Mouse (Mus musculus) megakaryocyte, embryonic 14.5 days (primary cell): ENCODE results near the gene Mep1a. TPM values are rescaled to one million over a fixed set of nuclear protein-coding genes. Genes with fewer than 3 reads are reported as not detected.
A peak's percentile ranks its signal among the peaks of the same experiment; 100 is the strongest.

Experiments used
- H3K27me3 ChIP-seq: replicated peaks from 2 replicates; pipeline ENCODE3; 2012; ENCODE audit warnings: inconsistent platforms
- H3K36me3 ChIP-seq: replicated peaks from 2 replicates; pipeline ENCODE3; 2012; ENCODE audit warnings: low read length, inconsistent platforms, mixed read lengths
- H3K4me1 ChIP-seq: 2 replicates; pipeline ENCODE4 v1.6.1; 2012; ENCODE audit warnings: inconsistent platforms
- H3K4me3 ChIP-seq: replicated peaks from 2 replicates; pipeline ENCODE3; 2012; ENCODE audit warnings: moderate library complexity, mild to moderate bottlenecking, inconsistent platforms
- H3K9me3 ChIP-seq: 2 replicates; pipeline ENCODE4 v1.6.1; 2012; ENCODE audit warnings: inconsistent platforms
- FLI1 ChIP-seq: IDR thresholded peaks from 2 replicates; pipeline ENCODE4 v1.6.1; 2012; ENCODE audit warnings: low read length, inconsistent platforms, mixed read lengths
- GATA1 ChIP-seq: IDR thresholded peaks from 3 replicates; pipeline ENCODE4 v1.6.1; 2012; ENCODE audit warnings: mixed read lengths, low read length, inconsistent platforms, borderline replicate concordance
- polyA plus RNA-seq: library from polyadenylated mRNA; stranded (reverse); fragments of >175 nt; gene quantifications from 2 replicates; pipeline ENCODE4 v1.2.3, GENCODE M21; 2012; ENCODE audit warnings: low replicate concordance; ENCODE audit not compliant: insufficient read depth

Mep1a gene
- polyA plus RNA-seq, 1 experiment, result not detected

DNA sequence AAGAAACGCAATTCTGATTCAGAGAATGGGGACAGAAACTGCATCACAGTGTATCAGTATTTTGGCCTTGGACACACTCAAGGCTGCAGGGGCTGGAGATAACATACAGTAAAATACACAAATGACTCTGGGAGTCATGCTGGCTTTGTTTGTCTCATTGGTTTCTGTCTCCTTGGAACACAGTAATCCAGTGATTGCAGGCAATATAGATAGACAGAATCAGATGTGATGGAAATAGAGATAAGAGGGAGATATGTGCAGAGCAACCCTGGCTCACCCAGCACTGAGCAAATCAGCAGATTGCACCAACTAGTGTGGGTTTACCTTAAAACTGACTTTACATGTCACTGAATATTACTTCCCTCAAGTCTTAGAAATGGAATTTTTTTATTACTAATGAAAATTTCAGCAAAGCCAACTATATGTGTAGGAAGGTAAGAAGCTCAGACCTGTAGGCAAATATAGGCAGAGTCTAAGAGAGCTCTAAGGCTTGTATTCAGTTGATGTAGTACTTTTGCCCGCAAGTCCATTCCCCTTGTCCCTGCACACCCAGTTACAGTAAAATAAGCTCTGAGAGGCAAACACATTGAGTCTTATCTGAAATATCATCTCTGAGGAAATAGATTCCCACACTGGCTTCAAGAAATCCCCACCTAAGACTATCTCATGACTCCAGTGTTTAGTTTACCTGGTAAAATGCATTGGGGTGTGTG is 14.0 kb downstream of the Mep1a start:
- TF ChIP-seq FLI1, result no peak
- TF ChIP-seq GATA1, result no peak
- H3K27me3 ChIP-seq, result no peaks in the 10 kb centered on the region
- no peaks in the 10 kb centered on the region for H3K9me3 ChIP-seq
- no peaks in the 10 kb centered on the region for H3K36me3 ChIP-seq
- H3K4me1 ChIP-seq, result no peaks in the 10 kb centered on the region
- no peak overlapping the region for H3K4me3 ChIP-seq

DNA sequence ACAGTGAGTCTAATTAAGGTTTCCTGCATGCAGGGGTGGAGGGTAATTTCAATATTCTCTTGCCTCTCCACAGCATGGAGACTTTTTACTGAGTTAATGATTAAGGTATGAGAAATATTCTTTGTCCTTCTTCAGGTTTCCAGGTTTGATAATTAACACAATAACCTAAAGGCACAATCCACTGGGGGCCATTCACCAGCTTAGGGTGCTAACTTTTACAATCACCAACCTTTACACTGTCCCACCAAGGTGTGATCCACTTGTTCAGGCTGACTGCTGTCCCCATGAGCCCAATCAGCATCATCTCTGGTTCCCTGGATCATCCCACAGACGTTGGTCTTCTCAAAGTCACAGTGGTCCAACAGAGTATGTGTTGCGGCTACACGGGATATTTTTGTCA is 16.6 kb downstream of the Mep1a start:
- Histone ChIP-seq H3K4me1 (no peaks in the 10 kb centered on the region), H3K9me3 (no peaks in the 10 kb centered on the region), H3K4me3 (no peak overlapping the region), H3K27me3 (no peaks in the 10 kb centered on the region), H3K36me3 (no peaks in the 10 kb centered on the region)
- no peak for TF ChIP-seq FLI1
- TF ChIP-seq GATA1, result no peak

DNA sequence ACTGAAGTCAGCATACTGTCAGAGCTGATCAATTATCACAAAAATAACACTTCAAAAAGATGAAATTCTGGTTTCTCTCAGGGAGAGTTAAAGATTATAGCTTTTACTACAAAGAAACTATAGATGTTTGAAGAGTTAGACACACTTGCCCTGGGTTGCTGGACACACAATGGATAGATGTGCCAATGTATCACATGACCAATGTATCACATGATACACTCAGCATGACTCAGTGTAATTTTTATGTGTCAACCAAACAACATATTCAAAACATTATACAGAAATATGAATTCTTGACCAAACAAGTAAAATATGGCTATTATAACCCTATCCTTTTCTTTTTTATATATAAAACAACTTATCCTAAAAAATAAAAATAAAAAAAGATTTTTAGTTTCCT is 25.0 kb downstream of the Mep1a start:
- Histone ChIP-seq H3K27me3 (no peaks in the 10 kb centered on the region), H3K36me3 (no peaks in the 10 kb centered on the region), H3K4me3 (no peak overlapping the region), H3K4me1 (no peaks in the 10 kb centered on the region), H3K9me3 (no peaks in the 10 kb centered on the region)
- TF ChIP-seq GATA1 (no peak), FLI1 (no peak)

DNA sequence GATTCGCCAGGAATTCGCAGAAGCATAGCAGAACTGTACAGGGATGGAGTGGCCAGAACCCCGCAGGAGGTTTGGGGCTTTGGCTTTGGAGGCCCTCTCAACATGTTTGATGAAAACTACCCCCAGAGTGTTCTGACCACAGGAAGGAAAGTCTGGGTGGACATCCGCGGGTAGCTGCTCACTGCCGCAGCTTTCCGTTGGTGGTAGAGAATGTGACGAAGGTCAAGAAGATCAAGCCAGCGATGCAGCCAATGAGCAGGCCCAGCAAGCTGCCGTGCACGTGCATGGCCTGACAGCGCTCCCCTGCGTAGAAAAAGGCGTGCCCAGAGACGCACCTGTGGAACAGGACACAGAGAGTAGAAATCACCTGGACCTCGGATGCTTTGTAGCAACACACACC is 27.8 kb downstream of the Mep1a start:
- Histone ChIP-seq H3K4me3 (no peak overlapping the region), H3K36me3 (no peaks in the 10 kb centered on the region), H3K4me1 (no peaks in the 10 kb centered on the region), H3K27me3 (no peaks in the 10 kb centered on the region), H3K9me3 (no peaks in the 10 kb centered on the region)
- TF ChIP-seq FLI1, result no peak
- no peak for TF ChIP-seq GATA1

DNA sequence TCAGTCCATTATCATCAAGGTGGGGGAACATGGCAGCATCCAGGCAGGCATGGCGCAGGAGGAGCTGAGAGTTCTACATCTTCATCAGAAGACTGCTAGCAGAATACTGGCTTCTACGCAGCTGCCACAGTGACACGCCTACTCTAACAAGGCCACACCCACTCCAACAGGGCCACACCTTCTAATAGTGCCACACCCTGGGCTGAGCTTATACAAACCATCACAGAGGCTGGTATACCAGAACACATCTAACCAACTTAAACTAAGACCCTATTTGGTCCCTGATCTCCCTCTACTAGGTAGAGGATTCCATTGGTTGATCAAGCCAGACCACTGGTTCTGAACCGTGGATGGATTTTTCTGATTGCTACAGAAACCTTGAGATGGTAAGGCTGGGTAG is 30.1 kb downstream of the Mep1a start:
- Histone ChIP-seq H3K9me3 (no peaks in the 10 kb centered on the region), H3K27me3 (no peaks in the 10 kb centered on the region), H3K4me1 (no peaks in the 10 kb centered on the region), H3K4me3 (no peak overlapping the region), H3K36me3 (no peaks in the 10 kb centered on the region)
- no peak for TF ChIP-seq GATA1
- no peak for TF ChIP-seq FLI1

DNA sequence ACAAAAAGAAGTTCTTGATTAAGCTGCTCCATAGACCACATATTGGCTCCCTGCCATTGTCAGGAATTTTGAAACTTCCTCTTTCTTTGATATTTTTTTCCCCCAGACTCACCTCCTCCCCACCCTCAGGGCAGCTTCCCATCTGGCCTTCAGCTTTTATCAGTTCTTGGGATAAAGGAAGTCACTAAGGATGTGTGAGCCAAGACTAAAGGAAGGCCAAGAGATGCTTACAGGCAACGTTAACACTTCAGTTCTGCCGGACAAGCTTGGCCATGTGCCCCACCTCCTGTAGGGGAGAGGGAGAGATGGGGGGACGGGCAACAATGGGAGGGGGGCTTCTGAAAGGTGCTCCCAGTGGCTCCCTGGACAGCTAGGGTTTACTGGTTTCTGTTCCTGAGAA is 32.6 kb downstream of the Mep1a start:
- TF ChIP-seq FLI1 (no peak), GATA1 (no peak)
- Histone ChIP-seq H3K9me3 (no peaks in the 10 kb centered on the region), H3K36me3 (no peaks in the 10 kb centered on the region), H3K4me1 (no peaks in the 10 kb centered on the region), H3K27me3 (no peaks in the 10 kb centered on the region), H3K4me3 (no peak overlapping the region)

DNA sequence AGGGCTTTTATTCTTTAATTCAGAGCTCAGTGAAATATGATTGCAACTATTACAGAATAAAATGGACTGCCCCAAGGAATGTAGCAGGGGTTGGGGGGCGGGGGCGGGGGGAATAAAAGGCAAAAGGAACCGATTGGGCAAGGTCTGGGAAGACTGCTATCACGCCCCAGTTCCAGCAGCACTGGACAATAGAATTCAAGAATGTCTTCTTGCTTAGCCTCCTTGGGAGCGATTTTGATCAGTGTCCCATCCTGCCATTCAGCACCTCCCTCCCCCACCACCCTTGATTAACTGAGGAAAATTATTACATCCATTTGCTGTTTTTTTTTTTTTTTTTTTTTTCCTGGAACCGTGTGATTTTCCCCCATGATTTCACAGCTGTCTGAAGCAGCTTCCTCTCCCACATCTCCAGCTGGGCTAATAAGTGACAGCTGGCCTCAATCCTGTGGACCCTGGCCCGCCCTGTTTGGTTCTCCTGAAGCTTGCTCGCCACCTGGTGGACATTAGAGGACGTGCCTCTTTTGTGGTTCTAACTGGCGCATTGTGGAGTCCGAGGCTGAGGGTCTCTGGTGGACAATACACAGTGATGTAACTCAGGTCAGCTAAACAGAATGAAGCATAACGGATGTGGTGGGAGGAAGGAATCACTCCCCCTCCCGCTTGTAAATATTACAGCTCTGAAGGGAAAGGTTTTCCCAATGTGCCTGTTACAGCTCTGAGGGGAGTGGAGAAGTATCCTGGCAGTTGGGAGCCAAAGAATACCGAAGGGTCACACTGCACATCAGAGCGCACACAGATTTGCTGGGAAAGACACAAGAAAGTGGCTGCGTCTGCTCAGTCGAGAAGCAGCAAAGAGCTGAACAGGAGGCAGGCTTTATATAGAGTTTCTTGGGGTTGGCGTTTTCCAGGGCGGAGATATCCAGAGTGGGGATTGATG is 42.1 kb downstream of the Mep1a start:
- no peak for TF ChIP-seq FLI1
- no peak for TF ChIP-seq GATA1
- H3K4me1 ChIP-seq, result peaks cover 4% of the 10 kb centered on the region; the same call in 1 of the 2 replicates

DNA sequence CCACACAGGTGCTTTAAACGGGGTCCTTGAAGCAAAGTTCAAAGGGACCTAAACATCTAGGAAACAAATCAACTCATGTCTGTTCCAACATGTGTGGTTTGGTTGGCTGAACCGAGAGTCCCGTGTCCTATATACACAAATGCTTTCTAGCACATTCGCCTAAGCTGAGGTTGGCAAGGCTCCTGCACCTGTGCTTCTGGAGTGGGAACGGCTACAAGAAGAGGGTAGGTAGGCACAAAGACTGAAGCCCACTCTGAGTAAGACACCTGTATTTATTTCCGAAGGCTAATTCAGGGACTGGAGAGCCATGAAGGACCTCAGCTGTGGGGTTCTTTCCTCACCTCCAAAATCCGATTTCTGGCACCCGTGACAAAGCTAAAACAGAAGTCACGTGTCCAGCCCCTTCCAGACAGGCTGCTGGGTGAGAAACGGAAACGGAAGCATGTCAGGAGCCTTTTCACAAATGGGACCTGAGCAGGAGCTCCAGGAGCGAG is 42.8 kb downstream of the Mep1a start:
- H3K4me3 ChIP-seq, result no peak overlapping the region
- H3K36me3 ChIP-seq, result no peaks in the 10 kb centered on the region
- peaks cover 4% of the 10 kb centered on the region; the same call in 1 of the 2 replicates for H3K4me1 ChIP-seq
- no peaks in the 10 kb centered on the region for H3K27me3 ChIP-seq
- H3K9me3 ChIP-seq, result no peaks in the 10 kb centered on the region
- TF ChIP-seq FLI1 (no peak), GATA1 (no peak)

More for the DNA sequence above, 42.1 kb downstream of the Mep1a start:
- no peak overlapping the region for H3K4me3 ChIP-seq
- H3K27me3 ChIP-seq, result no peaks in the 10 kb centered on the region
- no peaks in the 10 kb centered on the region for H3K36me3 ChIP-seq
- H3K9me3 ChIP-seq, result no peaks in the 10 kb centered on the region

DNA sequence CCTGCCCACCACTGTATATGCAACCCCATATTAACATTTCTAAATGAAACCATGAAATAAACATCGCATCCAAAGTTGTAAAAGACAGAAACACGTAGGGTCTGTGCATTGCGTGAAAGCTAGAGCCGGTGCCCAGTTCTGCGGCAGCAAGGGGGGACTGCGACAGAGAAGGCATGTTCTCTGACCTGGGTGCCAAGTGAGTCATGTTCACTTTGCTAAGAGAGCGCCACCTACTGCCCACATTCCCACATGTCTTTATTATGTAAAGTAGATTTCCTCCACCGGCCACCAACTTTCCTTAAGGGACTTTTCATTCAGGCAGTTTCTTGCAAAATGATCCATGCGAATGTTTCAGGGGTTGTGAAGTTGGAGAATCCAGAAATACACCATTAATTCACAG is 44.0 kb downstream of the Mep1a start:
- H3K36me3 ChIP-seq, result no peaks in the 10 kb centered on the region
- H3K27me3 ChIP-seq, result no peaks in the 10 kb centered on the region
- H3K9me3 ChIP-seq, result no peaks in the 10 kb centered on the region
- TF ChIP-seq GATA1 (no peak), FLI1 (no peak)
- H3K4me3 ChIP-seq, result peak overlapping the region; percentile 69
- H3K4me1 ChIP-seq, result peaks cover 4% of the 10 kb centered on the region; the same call in 1 of the 2 replicates

DNA sequence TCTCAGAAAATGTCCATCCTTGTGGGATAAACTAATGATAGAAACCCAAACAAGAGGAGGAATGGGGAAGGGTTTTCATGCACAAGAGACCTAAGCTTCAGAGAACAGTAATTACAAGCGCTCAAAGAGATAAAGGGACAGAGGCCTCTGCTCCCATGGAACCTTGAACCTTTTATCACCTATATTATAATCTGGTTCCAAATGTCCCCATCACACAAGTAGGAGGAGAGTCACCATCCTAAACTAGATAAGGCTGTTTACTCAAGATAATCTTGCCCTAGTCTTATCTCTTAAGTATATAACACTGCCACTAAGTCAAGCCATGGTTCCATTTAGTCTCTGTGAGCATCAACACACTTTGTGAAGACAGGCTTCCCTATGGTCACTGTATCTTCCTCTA is 51.4 kb downstream of the Mep1a start:
- Histone ChIP-seq H3K4me3 (no peak overlapping the region), H3K4me1 (no peaks in the 10 kb centered on the region), H3K36me3 (no peaks in the 10 kb centered on the region), H3K27me3 (no peaks in the 10 kb centered on the region), H3K9me3 (peaks cover 17% of the 10 kb centered on the region)
- no peak for TF ChIP-seq FLI1
- TF ChIP-seq GATA1, result no peak
